23 mouse cellular contexts compared by ENCODE assay signal in genomic region chr19:20511971-20512370, GRCm38 (mm10). TPM values are rescaled to one million over a fixed set of nuclear protein-coding genes. Genes with fewer than 3 reads are reported as not detected.
A peak's percentile ranks its signal among the peaks of the same experiment; 100 is the strongest.
DNase-seq lines count a peak whose midpoint lies in the region; ATAC-seq and TF ChIP-seq lines count a peak whose summit lies in the region.
"Had no signal": no experiment of that assay in that cellular context is flagged by ENCODE, and none has a peak within 500 bp of the region (broad histone marks: within the 10 kb centered on the region; RNA-seq: fewer than 3 reads in every experiment).

No protein-coding gene starts in this region.

- H3K9ac ChIP-seq in liver, adult 2 months (ENCODE audit: low read depth, low read length): no peak overlapping the region
- H3K9ac ChIP-seq in liver, embryonic 12.5 days: no peak overlapping the region
- no peak overlapping the region for H3K9ac ChIP-seq in lung, postnatal 0 days (replicated peaks; ENCODE audit: low read depth)

- no peak overlapping the region for H3K4me2 ChIP-seq in liver, embryonic 12.5 days
- no peak overlapping the region for H3K4me2 ChIP-seq in lung, postnatal 0 days (replicated peaks; ENCODE audit: low read depth, low read length)

- TF ChIP-seq CTCF in liver, adult 2 months (IDR thresholded peaks at IDR 0.05; ENCODE audit: low read depth, low read length): no peak
- no peak for TF ChIP-seq CTCF in lung, postnatal 0 days (IDR thresholded peaks at IDR 0.05)

- H3K4me3 ChIP-seq in liver, adult 2 months (ENCODE audit: insufficient read depth, low read depth, low read length): no peak overlapping the region
- no peak overlapping the region for H3K4me3 ChIP-seq in liver, embryonic 12.5 days
- no peak overlapping the region for H3K4me3 ChIP-seq in lung, postnatal 0 days (ENCODE audit: low read depth, low read length)

- no peak for TF ChIP-seq EP300 in lung, postnatal 0 days (IDR thresholded peaks at IDR 0.05)

- no peak for TF ChIP-seq POLR2A in liver, adult 2 months (IDR thresholded peaks at IDR 0.05; ENCODE audit: extremely low read depth, insufficient read depth, low read length)

- WGBS in liver, adult 2 months: 28% methylated on average over 2 of the region's 2 CpGs
- WGBS in liver, embryonic 12.5 days (ENCODE audit: insufficient replicate concordance): 63% methylated on average over 2 of the region's 2 CpGs
- 92% methylated on average over 2 of the region's 2 CpGs for WGBS in lung, postnatal 0 days

- H3K4me1 ChIP-seq in liver, adult 2 months (ENCODE audit: control insufficient read depth, insufficient read depth, low read length): peaks cover 5% of the 10 kb centered on the region; the same call in 1 of the 2 replicates
- H3K4me1 ChIP-seq in liver, embryonic 12.5 days: no peaks in the 10 kb centered on the region
- no peaks in the 10 kb centered on the region for H3K4me1 ChIP-seq in lung, postnatal 0 days (ENCODE audit: insufficient read depth, low read depth, low read length)

- no peaks in the 10 kb centered on the region for H3K79me2 ChIP-seq in liver, adult 2 months (ENCODE audit: control insufficient read depth, insufficient read depth, low read length)

- no peaks in the 10 kb centered on the region for H3K27me3 ChIP-seq in liver, adult 2 months (ENCODE audit: control insufficient read depth, insufficient read depth, low read length)
- no peaks in the 10 kb centered on the region for H3K27me3 ChIP-seq in liver, embryonic 12.5 days (replicated peaks)
- H3K27me3 ChIP-seq in lung, postnatal 0 days (replicated peaks; ENCODE audit: insufficient read depth, low read length): no peaks in the 10 kb centered on the region
- H3K27me3 ChIP-seq: CH12.LX, Patski had no signal

- H3K27ac ChIP-seq in liver, adult 2 months (replicated peaks; ENCODE audit: insufficient read depth, low read depth, low read length): no peak overlapping the region
- H3K27ac ChIP-seq in liver, embryonic 12.5 days: no peak overlapping the region
- no peak overlapping the region for H3K27ac ChIP-seq in lung, postnatal 0 days (ENCODE audit: low read length)

- H3K36me3 ChIP-seq in liver, adult 2 months (ENCODE audit: control insufficient read depth, insufficient read depth, low read length): no peaks in the 10 kb centered on the region
- no peaks in the 10 kb centered on the region for H3K36me3 ChIP-seq in liver, embryonic 12.5 days
- no peaks in the 10 kb centered on the region for H3K36me3 ChIP-seq in lung, postnatal 0 days (ENCODE audit: insufficient read depth, low read length)
- H3K36me3 ChIP-seq: G1E had no signal

- peak; percentile 85 for DNase-seq in liver, adult 2 months (ENCODE audit: extremely low read depth, low read depth, low spot score)
- DNase-seq in NIH3T3 (ENCODE audit: low read depth) (peak; percentile 65), adipocyte (ENCODE audit: low spot score) (peak; percentile 49)
- DNase-seq in lung, postnatal 0 days (ENCODE audit: low spot score): no peak
- DNase-seq in yolk sac, embryonic 10.5 days (ENCODE audit: low spot score): no peak
- DNase-seq: adrenal gland, adult 2 months; adrenal gland, adult 8-10 months; adrenal gland, postnatal 10 days; adrenal gland, postnatal 14 days; adrenal gland, postnatal 25 days; adrenal gland, postnatal 36 days; B cell, adult 2 months; cerebellum, adult 11 months; cerebellum, adult 11-12 months; cerebellum, adult 18-20 months; cerebellum, adult 2 months; cerebellum, adult 8-10 months had no signal

- no peak for ATAC-seq in liver, embryonic 12.5 days
- no peak for ATAC-seq in lung, postnatal 0 days
- ATAC-seq: activated CD4-positive, CD25-positive, alpha-beta regulatory T cell, adult 4 months; CD4-positive, CD25-positive, alpha-beta regulatory T cell, adult 4 months; Patski had no signal

- H3K9me3 ChIP-seq in liver, embryonic 12.5 days (replicated peaks): no peaks in the 10 kb centered on the region
- no peaks in the 10 kb centered on the region for H3K9me3 ChIP-seq in lung, postnatal 0 days (ENCODE audit: low read length)
- H3K9me3 ChIP-seq: G1E had no signal

RNA-seq across cellular contexts. Expression of gene Aldh1a1, which starts 19.5 kb away (rescaled TPM):
- total RNA-seq in liver, adult 2 months (2014; rRNA removed): 515 and 885 TPM in 2 replicates
- 277 and 442 TPM in 2 replicates for polyA plus RNA-seq in liver, adult 2 months (2012; rRNA removed)
- 0.57 and 0.62 TPM in 2 replicates for polyA plus RNA-seq in liver, embryonic 12.5 days (2016; fragmentation: Nextera tagmentation; extraction: Ambion mirVana)
- polyA plus RNA-seq in lung, postnatal 0 days (2015; fragmentation: Nextera tagmentation; extraction: Ambion mirVana): 126 and 158 TPM in 2 replicates
- polyA plus RNA-seq: CD4-positive, CD25-positive, alpha-beta regulatory T cell, adult 4 months; G1E had no signal

Comparison
In these comparisons a context has a peak if more than half of its experiments do, and no peak if none do; other contexts are left out.
1. RNA of gene Aldh1a1, which starts 19.5 kb away (polyA plus RNA-seq): 277 to 442 TPM in liver, adult 2 months and 126 to 158 TPM in lung, postnatal 0 days; 0.57 to 0.62 TPM in liver, embryonic 12.5 days; every median in the first group is over 10 times any median in the second.
2. DNase-seq: peak in liver, adult 2 months (single experiment), NIH3T3 (single experiment) and adipocyte (single experiment); none in lung, postnatal 0 days (single experiment) and yolk sac, embryonic 10.5 days (single experiment).